Mouse (Mus musculus) heart, adult 2 months (tissue): Measurements from ENCODE around the gene Zfp346.

Experiments used
- CTCF ChIP-seq: fragments of 200-600 bp; IDR thresholded peaks from 2 replicates; pipeline ENCODE4 v1.8.1; 2022; ENCODE audit warnings: antibody characterized with exemption, mild to moderate bottlenecking, moderate library complexity
- EP300 ChIP-seq: fragments of 200-500 bp; IDR thresholded peaks from 2 replicates; pipeline ENCODE4 v1.6.1; 2011; ENCODE audit warnings: low read depth, low read length, control low read depth; ENCODE audit not compliant: insufficient read depth
- POLR2A ChIP-seq: fragments of 200-500 bp; IDR thresholded peaks from 2 replicates; pipeline ENCODE4 v1.6.1; 2011; ENCODE audit warnings: mild to moderate bottlenecking, low read depth, low read length, control low read depth; ENCODE audit not compliant: insufficient read depth

DNA sequence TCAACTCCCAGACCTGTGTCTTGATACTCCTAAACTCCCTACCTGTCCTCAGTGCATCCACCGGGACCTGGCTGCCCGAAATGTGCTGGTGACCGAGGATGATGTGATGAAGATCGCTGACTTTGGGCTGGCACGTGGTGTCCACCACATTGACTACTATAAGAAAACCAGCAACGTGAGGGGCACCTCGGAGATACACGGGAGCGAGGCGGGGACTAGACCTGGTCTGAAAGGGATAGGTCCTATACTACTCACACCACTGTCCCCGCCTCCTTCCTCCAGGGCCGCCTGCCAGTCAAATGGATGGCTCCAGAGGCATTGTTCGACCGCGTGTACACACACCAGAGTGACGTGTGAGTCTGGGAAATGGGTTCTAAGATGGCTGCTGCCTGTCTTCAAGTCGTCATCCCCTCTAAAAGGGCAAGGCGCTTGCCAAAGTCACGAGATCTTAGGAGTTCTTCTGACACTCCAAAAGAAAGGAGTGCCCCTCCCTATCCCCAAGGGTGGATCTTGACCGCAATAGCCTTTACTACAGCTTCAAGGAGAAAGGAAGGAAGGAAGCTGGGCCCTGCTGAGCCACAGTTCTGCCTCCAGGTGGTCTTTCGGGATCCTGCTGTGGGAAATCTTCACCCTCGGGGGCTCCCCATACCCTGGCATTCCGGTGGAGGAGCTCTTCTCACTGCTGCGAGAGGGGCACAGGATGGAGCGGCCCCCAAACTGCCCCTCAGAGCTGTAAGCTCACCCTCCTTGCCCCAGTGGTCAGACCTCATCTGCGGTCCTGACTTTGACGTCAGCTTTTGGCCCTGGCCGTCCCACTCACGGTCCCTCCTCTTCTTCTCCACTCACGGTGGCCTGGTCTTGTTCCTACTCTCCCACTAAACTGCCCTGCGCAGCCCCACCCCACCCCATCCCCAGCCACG, 62.0 kb downstream of the Zfp346 start:
- no peak for TF ChIP-seq CTCF
- TF ChIP-seq EP300 = no peak
- TF ChIP-seq POLR2A = no peak
